Mouse (Mus musculus): ENCODE data around the gene 4921530L21Rik.

The 4921530L21Rik gene

DNA sequence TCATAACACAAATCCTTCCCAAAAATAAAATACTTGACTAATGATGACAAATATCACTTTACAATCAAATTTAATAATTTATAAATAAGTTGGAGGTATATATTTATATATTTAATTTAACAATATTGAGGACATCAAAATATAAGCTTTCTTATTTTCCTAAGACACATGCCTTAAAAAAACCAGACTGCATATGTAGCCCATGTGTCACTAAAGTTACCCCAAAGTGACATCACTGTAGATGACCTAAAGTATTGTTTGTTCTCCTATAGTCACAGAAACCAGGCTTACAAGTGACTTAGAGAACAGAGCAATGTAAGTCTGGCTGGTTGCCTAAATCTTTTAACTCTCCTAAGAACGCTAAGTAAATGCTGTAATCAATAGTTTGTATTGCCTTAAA, at the start of gene 4921530L21Rik:
Gene 4921530L21Rik, plus strand, starts transcription at position 301 of the 400 bp plus-strand sequence.
- no peak for DNase-seq (ENCODE audit: low read depth, low spot score)

DNA sequence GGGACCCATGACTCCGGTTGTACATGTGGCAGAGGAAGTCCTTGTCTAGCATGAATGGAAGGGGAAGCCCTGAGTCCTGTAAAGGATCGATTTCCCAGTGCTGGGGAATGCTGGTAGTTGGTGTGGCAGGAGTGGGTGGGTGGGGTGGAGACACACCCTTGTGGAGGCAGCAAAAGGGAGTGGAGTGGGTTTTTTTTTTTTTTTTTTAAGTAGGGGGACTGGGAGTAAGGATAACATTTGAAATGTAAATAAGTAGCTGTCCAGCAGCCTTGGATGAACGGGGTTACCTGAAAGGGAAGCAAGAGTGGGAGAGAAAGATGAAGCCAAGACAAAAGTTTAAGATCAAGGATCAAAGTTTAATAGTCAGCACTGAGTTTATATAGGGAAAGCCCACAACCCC, 47.2 kb upstream of the 4921530L21Rik start:
- DNase-seq (ENCODE audit: low read depth, low spot score) = no peak

DNA sequence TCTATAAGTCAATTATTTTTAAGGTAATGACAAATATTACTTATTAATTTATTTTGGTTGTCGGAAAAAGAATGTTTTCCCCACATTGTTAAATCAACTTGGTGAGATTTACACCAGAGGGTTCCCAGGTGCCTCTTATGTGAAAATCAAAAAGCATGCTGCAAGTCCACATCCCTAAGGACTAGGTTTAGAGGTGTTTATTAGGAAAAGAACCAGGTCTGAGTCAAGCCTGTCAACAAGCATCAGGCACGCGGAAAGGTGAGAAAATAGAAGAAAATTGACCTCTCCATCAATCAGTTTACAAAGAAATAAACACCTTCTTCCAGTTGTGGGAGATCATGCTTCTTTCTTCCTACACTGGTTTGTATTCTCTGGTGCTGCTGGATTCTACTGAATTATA, 18.1 kb upstream of the 4921530L21Rik start:
- no peak for DNase-seq (ENCODE audit: low read depth, low spot score)

DNA sequence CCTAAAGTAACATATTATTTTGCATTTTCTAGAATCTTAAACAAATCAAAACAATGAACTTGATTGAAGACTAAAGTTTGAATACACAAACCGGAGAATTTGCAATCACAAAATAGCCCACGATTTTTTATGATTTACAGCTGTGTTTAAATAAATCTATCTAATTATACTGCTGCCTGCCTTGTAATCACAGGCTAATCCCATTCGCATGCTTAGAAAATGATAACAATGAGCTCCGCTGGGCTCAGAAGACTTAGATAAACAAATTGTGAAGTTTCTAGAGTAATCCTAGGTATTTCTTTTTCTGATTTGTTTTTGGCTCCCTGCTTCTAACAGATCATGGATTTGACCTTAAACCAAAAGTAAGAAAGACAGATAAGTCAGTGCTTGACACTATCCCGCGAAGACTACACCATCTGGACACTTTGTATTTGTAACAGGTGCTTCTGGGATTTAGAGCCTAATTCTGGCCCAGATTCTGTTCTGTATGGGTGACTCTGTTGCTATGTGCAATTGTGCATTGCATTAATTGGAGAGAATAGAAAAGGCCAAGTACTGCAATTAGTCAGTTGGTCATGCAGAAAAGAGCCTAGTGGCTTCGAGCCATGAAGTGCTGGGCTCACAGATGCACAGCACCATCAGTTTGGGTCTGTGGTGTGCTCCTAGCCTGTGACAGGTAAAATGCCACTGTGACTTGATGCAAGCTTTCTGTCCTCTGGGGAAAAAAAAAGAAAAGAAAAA, 15.2 kb upstream of the 4921530L21Rik start:
- no peak for DNase-seq (ENCODE audit: low read depth, low spot score)

DNA sequence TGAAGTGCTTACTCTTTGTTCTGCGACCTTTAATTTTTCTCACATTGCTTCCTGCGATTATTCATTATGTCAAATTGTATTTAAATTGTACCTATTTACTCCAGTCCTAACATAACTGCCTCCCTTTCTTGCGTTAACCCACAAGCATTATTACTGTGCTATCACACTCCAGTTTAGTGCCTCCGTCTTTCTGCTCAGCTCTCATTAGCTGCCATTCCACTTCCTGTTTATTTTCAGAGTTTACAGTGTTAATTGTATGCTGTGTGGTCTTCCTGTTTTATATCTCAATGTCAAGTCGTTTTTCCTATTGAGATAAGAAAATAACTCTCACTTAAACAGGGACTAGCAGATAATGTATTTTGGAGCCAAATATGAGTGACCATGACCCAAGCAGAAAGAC, 9.0 kb upstream of the 4921530L21Rik start:
- no peak for DNase-seq (ENCODE audit: low read depth, low spot score)

DNA sequence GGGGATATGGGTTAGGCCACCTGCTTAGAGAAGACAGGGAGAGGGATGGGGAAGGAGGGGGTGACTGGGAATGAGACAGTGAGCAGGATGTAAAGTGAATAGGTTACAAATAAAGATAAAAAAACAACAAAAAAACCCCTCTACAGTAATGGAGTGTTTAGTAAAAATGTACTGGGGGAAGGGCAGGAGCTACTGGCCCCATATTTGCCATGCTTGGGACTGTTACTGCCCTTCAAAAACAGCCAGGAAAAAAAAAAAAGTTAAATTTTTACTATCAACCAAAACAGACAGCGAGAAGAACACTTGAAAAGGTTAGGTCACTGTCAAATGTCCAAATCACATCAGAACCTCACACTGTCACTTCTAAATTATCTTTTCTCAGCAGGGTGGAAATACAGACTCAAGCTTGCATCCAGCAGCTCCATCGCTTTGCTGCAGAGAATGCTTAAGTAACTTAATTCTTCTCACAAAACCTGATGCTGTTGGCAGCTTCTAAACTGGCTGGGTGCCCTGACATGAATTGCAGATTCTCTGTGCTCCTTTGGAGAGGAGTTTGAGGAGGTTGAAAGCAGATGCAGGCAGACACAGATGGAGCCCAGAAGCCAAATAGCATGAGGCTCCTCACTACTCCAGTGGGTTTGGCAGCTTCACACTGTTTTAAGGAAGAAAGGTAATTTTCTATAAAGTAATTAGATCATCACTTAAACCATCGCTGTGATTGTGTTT, 4.1 kb upstream of the 4921530L21Rik start:
- DNase-seq (ENCODE audit: low read depth, low spot score) = no peak

DNA sequence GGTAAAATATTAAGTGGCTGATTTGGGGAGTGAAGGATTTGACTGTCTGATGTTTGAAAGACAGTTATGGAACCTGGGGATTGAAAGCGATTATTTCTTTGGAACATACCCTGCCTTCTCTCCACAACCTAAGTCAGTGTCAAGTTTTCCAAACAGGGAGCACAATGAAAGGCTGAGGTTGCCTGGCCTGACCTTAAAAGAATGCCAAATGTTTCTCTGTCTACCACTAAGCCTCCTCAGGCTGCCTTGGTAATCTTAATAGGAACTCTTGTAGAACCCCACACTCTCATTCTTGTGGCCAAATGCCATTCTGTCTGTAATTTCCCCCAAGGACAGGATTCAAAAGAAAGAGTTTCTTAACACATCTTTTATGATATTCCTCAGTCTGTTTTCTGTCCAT, 3.5 kb upstream of the 4921530L21Rik start:
- DNase-seq (ENCODE audit: low read depth, low spot score) = no peak

DNA sequence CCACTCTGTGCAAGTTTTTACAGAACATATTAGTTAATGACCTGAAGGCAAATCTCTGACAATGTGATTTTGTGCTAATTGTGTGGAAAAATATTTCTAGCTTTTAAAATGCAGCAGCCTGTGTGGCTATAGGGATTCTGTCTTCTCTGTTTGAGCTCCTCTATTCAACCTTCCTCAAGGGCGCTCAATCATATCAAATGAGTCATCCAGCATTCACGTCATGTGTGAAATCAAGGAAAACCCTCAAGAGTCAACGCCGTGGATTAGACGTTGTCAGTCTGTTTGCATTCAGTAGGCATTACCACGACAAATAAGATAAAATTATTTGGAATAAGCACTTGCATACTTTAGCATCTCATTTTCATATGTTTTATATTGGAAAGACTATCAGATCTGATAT, 18.4 kb downstream of the 4921530L21Rik start:
- no peak for DNase-seq (ENCODE audit: low read depth, low spot score)

DNA sequence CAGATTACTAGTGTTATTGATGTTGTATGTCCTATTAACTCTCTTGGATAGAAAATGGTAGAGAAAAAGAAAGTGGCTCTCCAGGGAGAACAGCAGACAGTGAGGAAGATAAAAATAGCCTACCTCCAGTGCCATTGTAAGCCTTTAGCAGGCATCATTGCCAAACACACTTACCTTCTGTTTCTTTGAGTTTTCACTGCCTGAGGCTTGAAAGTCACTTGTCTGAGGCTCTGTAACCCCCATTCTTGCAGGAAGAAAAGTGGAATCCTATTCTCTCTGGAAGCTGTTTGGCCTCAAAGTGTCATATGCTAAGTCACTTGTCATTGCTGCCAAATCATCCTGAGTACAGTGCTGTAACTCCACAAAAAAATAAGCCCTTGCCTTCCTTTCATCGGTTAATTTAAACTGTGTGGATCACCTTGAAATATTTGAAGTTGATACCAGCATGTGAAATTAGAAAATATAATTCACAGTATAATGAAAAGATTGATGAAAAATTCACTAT, 23.6 kb downstream of the 4921530L21Rik start:
- DNase-seq (ENCODE audit: low read depth, low spot score) = no peak

DNA sequence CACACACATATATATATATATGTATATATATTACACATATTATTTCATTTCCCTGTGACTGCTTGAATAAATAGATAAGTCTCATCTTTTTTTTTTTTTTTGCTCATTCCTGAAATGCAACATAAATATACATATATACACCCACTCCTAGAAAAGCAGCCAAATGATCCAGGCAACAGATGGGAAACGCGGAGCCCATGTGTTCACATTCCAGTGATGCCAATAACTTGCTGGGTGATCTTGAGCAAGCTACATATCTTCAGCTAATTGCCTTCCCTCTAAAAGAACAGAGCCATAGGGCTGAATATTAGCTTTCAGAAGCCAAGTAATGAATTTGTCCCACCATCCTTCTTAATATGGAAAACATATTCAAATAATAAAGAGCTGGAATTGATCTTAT, 32.2 kb downstream of the 4921530L21Rik start:
- no peak for DNase-seq (ENCODE audit: low read depth, low spot score)

DNA sequence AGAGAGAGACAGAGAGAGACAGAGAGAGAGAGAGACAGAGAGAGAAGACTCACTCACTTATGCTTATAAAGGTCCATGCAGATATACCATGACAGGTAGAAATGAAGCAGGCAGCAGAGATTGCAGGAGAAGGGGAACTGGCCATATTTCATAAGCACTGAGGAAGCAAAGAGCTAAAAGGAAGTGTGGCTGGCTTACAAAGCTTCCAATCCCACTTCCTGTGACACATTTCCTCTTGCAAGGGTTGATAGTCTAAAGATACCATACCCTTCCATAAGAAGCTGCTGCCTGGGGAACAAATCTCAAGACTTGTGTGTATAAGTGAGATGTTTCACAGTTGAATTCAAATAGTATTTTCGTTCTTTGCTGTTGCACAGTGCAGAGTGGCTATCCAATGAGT, 45.7 kb downstream of the 4921530L21Rik start:
- no peak for DNase-seq (ENCODE audit: low read depth, low spot score)

DNA sequence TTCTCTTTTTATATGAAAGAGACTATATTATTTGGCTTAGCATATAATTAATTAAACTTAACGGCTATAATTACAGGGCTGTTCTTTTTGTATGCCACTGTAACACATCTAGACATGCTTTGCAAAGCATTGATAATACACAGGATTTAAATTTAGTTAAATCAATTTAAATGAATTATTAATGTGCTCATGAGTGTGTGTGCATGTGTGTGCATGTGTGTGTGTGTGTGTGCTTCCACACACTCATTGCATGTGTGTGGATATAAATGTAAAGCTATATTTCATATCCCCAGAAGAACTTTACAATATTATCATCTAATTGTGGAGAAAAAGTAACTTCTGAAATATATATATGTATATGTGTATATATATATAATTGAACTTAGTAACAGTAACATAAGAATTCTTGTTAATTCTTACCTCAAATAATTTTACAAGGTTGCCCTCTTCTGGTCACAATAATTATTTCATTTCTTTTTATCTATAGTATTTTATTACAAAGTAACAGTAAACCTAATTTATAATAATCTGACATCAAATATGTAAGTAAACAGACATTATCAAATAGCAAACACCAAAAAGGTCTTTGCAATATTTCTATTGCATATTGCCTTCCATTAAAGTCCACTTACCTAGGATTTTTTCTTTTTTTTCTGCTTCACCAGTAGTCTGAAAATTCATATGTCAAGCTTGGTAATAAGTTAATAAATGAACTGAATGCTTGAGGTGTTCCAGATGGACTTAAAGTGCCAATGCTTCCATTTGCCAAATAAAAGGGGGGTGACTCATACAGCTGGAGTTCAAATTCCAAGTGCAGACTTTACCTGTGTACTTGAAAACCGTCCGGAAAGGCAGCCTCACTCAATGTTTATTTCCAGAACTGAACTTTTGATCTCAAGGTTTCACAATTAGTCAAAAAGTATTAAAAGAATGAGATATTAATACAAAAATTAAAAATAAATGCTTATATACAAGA, 47.0 kb downstream of the 4921530L21Rik start:
- DNase-seq (ENCODE audit: low read depth, low spot score) = no peak

Data from ES-CJ7 (cell line).